Mouse (Mus musculus) bone marrow, adult 2 months (tissue): ENCODE measurements at regions not wholly inside any gene's neighbourhood (a gene's known extent, or its start where the extent isn't known, plus 50 kb on each side); places are given as distances from the start of the nearest gene placed in this dataset.

Experiments used
- CTCF ChIP-seq: fragments of 200-500 bp; IDR thresholded peaks from 2 replicates; pipeline ENCODE4 v1.5.1; 2011; ENCODE audit warnings: low read length, control low read depth; ENCODE audit not compliant: control insufficient read depth, insufficient read depth
- POLR2A ChIP-seq: fragments of 200-500 bp; IDR thresholded peaks from 2 replicates; pipeline ENCODE4 v1.6.1; 2011; ENCODE audit warnings: low read depth, mild to moderate bottlenecking, control low read depth, low read length, borderline replicate concordance; ENCODE audit not compliant: control insufficient read depth

DNA sequence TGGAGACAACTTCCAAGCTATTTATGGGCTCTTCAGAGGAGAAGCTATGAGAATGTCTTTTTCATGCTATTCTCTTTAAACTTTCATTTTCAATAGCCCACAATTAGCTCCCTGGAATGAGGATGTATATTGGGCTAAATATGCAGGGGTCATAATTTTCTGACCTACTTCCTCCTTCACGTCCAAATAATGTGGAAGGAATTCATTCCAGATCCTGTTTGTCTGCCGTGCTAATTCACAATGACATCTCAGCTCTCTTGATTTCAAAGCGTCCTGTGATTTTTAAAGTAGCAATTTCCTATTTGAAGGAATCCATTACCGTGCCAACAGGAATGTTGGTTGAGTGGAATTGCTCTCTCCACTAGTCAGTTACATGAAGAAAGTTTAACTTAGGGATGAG lies 261.7 kb upstream of the Marcks start:
- TF ChIP-seq POLR2A (no peak), CTCF (no peak)
